Mouse (Mus musculus) kidney, adult 2 months (tissue): ENCODE data around the gene Kiss1r.

ENCODE experiments used
- CTCF ChIP-seq: fragments of 200-500 bp; conservative IDR thresholded peaks from 2 replicates; pipeline ENCODE4 v1.5.1; 2011; ENCODE audit warnings: low read depth, mild to moderate bottlenecking, control low read depth, low read length, moderate library complexity, mixed read lengths; ENCODE audit not compliant: insufficient read depth, insufficient read length
- POLR2A ChIP-seq: fragments of 200-500 bp; IDR thresholded peaks from one replicate; pipeline ENCODE4 v1.6.1; 2011; ENCODE audit warnings: low read depth, low read length, control low read depth

GRCm38 (mm10) chr10:79910556-79910955 is 6.2 kb upstream of the Kiss1r start, which contains the start of gene Gm26602:
- TF ChIP-seq CTCF (no peak), POLR2A (no peak)
